Mouse (Mus musculus): Measurements from ENCODE around the gene Wdr89. TPM values are rescaled to one million over a fixed set of nuclear protein-coding genes. Genes with fewer than 3 reads are reported as not detected.
"Not testable (repeated sequence)": the region's sequence is repeated elsewhere in the genome, so short reads cannot be mapped to it uniquely, and the experiment has no call there.

The Wdr89 gene
- polyA plus RNA-seq, 1 experiment from 2014 or later = 8.4 TPM

GRCm38 (mm10) chr12:75689003-75689402 lies 19.7 kb upstream of the Wdr89 start:
- Histone ChIP-seq H3K9ac (replicated peaks) (no peak overlapping the region), H3K27me3 (no peaks in the 10 kb centered on the region), H3K9me3 (no peaks in the 10 kb centered on the region), H3K4me1 (no peaks in the 10 kb centered on the region), H3K4me3 (no peak overlapping the region), H3K27ac (replicated peaks) (no peak overlapping the region), H3K4me2 (replicated peaks) (no peak overlapping the region), H3K36me3 (no peaks in the 10 kb centered on the region)
- WGBS = 89% methylated on average over 2 of the region's 2 CpGs
- ATAC-seq (ENCODE audit: low FRiP score, low read depth) = no peak

- Histone ChIP-seq H3K4me3 (no peak overlapping the region), H3K36me3 (no peaks in the 10 kb centered on the region), H3K4me1 (no peaks in the 10 kb centered on the region), H3K4me2 (replicated peaks) (no peak overlapping the region), H3K9me3 (no peaks in the 10 kb centered on the region), H3K27ac (replicated peaks) (no peak overlapping the region), H3K9ac (replicated peaks) (no peak overlapping the region), H3K27me3 (no peaks in the 10 kb centered on the region)
- ATAC-seq (ENCODE audit: low FRiP score, low read depth) = no peak
- WGBS = 79% methylated on average over 4 of the region's 4 CpGs
Observed at GRCm38 (mm10) chr12:75687314-75687713, 18.0 kb upstream of the Wdr89 start.

- H3K27me3 ChIP-seq; H3K9me3 ChIP-seq; H3K27ac ChIP-seq (replicated peaks); H3K4me1 ChIP-seq; H3K4me2 ChIP-seq (replicated peaks); H3K9ac ChIP-seq (replicated peaks); H3K4me3 ChIP-seq; H3K36me3 ChIP-seq; ATAC-seq (ENCODE audit: low FRiP score, low read depth): not testable (repeated sequence)
- WGBS = 90% methylated on average over 4 of the region's 4 CpGs
Observed at GRCm38 (mm10) chr12:75684026-75684425, 14.7 kb upstream of the Wdr89 start.

- Histone ChIP-seq H3K9ac (replicated peaks) (no peak overlapping the region), H3K27me3 (no peaks in the 10 kb centered on the region), H3K4me3 (no peak overlapping the region), H3K4me2 (replicated peaks) (no peak overlapping the region), H3K4me1 (no peaks in the 10 kb centered on the region), H3K27ac (replicated peaks) (no peak overlapping the region), H3K36me3 (no peaks in the 10 kb centered on the region), H3K9me3 (no peaks in the 10 kb centered on the region)
- WGBS = 91% methylated on average over 4 of the region's 4 CpGs
- ATAC-seq (ENCODE audit: low FRiP score, low read depth) = no peak
Observed at GRCm38 (mm10) chr12:75683598-75683997, 14.3 kb upstream of the Wdr89 start.

GRCm38 (mm10) chr12:75682842-75683241 lies 13.5 kb upstream of the Wdr89 start:
- H3K9ac ChIP-seq (replicated peaks) = no peak overlapping the region
- no peaks in the 10 kb centered on the region for H3K4me1 ChIP-seq
- H3K36me3 ChIP-seq = no peaks in the 10 kb centered on the region
- no peak overlapping the region for H3K4me2 ChIP-seq (replicated peaks)
- ATAC-seq (ENCODE audit: low FRiP score, low read depth) = no peak
- no peak overlapping the region for H3K4me3 ChIP-seq
- H3K27me3 ChIP-seq = no peaks in the 10 kb centered on the region
- H3K27ac ChIP-seq (replicated peaks) = no peak overlapping the region
- H3K9me3 ChIP-seq = no peaks in the 10 kb centered on the region
- 75% methylated on average over 2 of the region's 2 CpGs for WGBS

- Histone ChIP-seq H3K27ac (replicated peaks) (no peak overlapping the region), H3K9me3 (no peaks in the 10 kb centered on the region), H3K4me3 (no peak overlapping the region), H3K4me2 (replicated peaks) (no peak overlapping the region), H3K4me1 (no peaks in the 10 kb centered on the region), H3K9ac (replicated peaks) (no peak overlapping the region), H3K36me3 (no peaks in the 10 kb centered on the region), H3K27me3 (no peaks in the 10 kb centered on the region)
- no peak for ATAC-seq (ENCODE audit: low FRiP score, low read depth)
- WGBS = 83% methylated on average over 4 of the region's 4 CpGs
Observed at GRCm38 (mm10) chr12:75681101-75681500, 11.8 kb upstream of the Wdr89 start.

- Histone ChIP-seq H3K9ac (replicated peaks) (no peak overlapping the region), H3K4me1 (no peaks in the 10 kb centered on the region), H3K9me3 (no peaks in the 10 kb centered on the region), H3K4me2 (replicated peaks) (no peak overlapping the region), H3K27me3 (no peaks in the 10 kb centered on the region), H3K27ac (replicated peaks) (no peak overlapping the region), H3K36me3 (no peaks in the 10 kb centered on the region), H3K4me3 (no peak overlapping the region)
- 96% methylated on average over 4 of the region's 4 CpGs for WGBS
- no peak for ATAC-seq (ENCODE audit: low FRiP score, low read depth)
Observed at GRCm38 (mm10) chr12:75678393-75678792, 9.1 kb upstream of the Wdr89 start.

GRCm38 (mm10) chr12:75672630-75673029 lies 3.3 kb upstream of the Wdr89 start:
- 96% methylated on average over 4 of the region's 4 CpGs for WGBS
- H3K27me3 ChIP-seq = no peaks in the 10 kb centered on the region
- ATAC-seq (ENCODE audit: low FRiP score, low read depth) = no peak

GRCm38 (mm10) chr12:75671759-75672315 lies 2.5 kb upstream of the Wdr89 start:
- Histone ChIP-seq H3K27me3 (no peaks in the 10 kb centered on the region), H3K4me1 (peaks cover 15% of the 10 kb centered on the region), H3K27ac (replicated peaks) (no peak overlapping the region), H3K36me3 (no peaks in the 10 kb centered on the region), H3K4me2 (replicated peaks) (no peak overlapping the region), H3K9ac (replicated peaks) (no peak overlapping the region), H3K4me3 (no peak overlapping the region), H3K9me3 (no peaks in the 10 kb centered on the region)
- no peak for ATAC-seq (ENCODE audit: low FRiP score, low read depth)
- 87% methylated on average over 3 of the region's 3 CpGs for WGBS

More at GRCm38 (mm10) chr12:75672630-75673029, 3.3 kb upstream of the Wdr89 start:
- no peaks in the 10 kb centered on the region for H3K9me3 ChIP-seq
- H3K4me2 ChIP-seq (replicated peaks) = no peak overlapping the region
- H3K27ac ChIP-seq (replicated peaks) = no peak overlapping the region
- no peaks in the 10 kb centered on the region for H3K36me3 ChIP-seq
- H3K4me3 ChIP-seq = no peak overlapping the region
- peaks cover 15% of the 10 kb centered on the region for H3K4me1 ChIP-seq
- H3K9ac ChIP-seq (replicated peaks) = no peak overlapping the region

GRCm38 (mm10) chr12:75670611-75671010 lies 1.3 kb upstream of the Wdr89 start:
- Histone ChIP-seq H3K4me1 (peaks cover 15% of the 10 kb centered on the region), H3K4me2 (replicated peaks) (peak overlapping the region; percentile 76), H3K9me3 (no peaks in the 10 kb centered on the region), H3K27ac (replicated peaks) (no peak overlapping the region), H3K36me3 (no peaks in the 10 kb centered on the region), H3K9ac (replicated peaks) (peak overlapping the region; percentile 57; the same call in 1 of the 2 replicates), H3K27me3 (no peaks in the 10 kb centered on the region; the same call in 1 of the 2 replicates), H3K4me3 (peak overlapping the region; percentile 69)
- no peak for ATAC-seq (ENCODE audit: low FRiP score, low read depth)
- WGBS = 88% methylated on average over 6 of the region's 6 CpGs

- Histone ChIP-seq H3K27me3 (no peaks in the 10 kb centered on the region; the same call in 1 of the 2 replicates), H3K9ac (replicated peaks) (peak overlapping the region; percentile 71), H3K27ac (replicated peaks) (peak overlapping the region; percentile 78), H3K36me3 (no peaks in the 10 kb centered on the region), H3K4me1 (peaks cover 15% of the 10 kb centered on the region), H3K9me3 (no peaks in the 10 kb centered on the region), H3K4me2 (replicated peaks) (peak overlapping the region; percentile 86), H3K4me3 (peak overlapping the region; percentile 69)
- 3% methylated on average over 9 of the region's 9 CpGs for WGBS
- peak; percentile 5; the same call in 1 of the 2 replicates for ATAC-seq (ENCODE audit: low FRiP score, low read depth)
Observed at GRCm38 (mm10) chr12:75668916-75669257, 450 bp downstream of the Wdr89 start.

- Histone ChIP-seq H3K9me3 (no peaks in the 10 kb centered on the region), H3K4me3 (no peak overlapping the region), H3K27ac (replicated peaks) (no peak overlapping the region), H3K36me3 (no peaks in the 10 kb centered on the region), H3K4me1 (peaks cover 19% of the 10 kb centered on the region), H3K4me2 (replicated peaks) (peak overlapping the region; percentile 86; the same call in 1 of the 2 replicates), H3K27me3 (no peaks in the 10 kb centered on the region; the same call in 1 of the 2 replicates), H3K9ac (replicated peaks) (no peak overlapping the region)
- WGBS = 89% methylated on average over 2 of the region's 2 CpGs
- no peak for ATAC-seq (ENCODE audit: low FRiP score, low read depth)
Observed at GRCm38 (mm10) chr12:75668221-75668620, 1.1 kb downstream of the Wdr89 start.

- H3K9me3 ChIP-seq = no peaks in the 10 kb centered on the region
- no peak for ATAC-seq (ENCODE audit: low FRiP score, low read depth)
- no peak overlapping the region for H3K27ac ChIP-seq (replicated peaks)
- no peaks in the 10 kb centered on the region; the same call in 1 of the 2 replicates for H3K27me3 ChIP-seq
- peaks cover 19% of the 10 kb centered on the region for H3K4me1 ChIP-seq
- no peak overlapping the region for H3K9ac ChIP-seq (replicated peaks)
- H3K4me3 ChIP-seq = no peak overlapping the region
- no peak overlapping the region for H3K4me2 ChIP-seq (replicated peaks)
- H3K36me3 ChIP-seq = no peaks in the 10 kb centered on the region
Observed at GRCm38 (mm10) chr12:75666939-75667338, 2.4 kb downstream of the Wdr89 start.

All from midbrain, embryonic 12.5 days (tissue).